Mouse (Mus musculus): ENCODE measurements around the gene Egln3. TPM values are rescaled to one million over a fixed set of nuclear protein-coding genes. Genes with fewer than 3 reads are reported as not detected.

Egln3 gene
- polyA plus RNA-seq (2015; fragmentation: Nextera tagmentation; extraction: Ambion mirVana), result 20.5 and 20.6 TPM in 2 replicates

DNA sequence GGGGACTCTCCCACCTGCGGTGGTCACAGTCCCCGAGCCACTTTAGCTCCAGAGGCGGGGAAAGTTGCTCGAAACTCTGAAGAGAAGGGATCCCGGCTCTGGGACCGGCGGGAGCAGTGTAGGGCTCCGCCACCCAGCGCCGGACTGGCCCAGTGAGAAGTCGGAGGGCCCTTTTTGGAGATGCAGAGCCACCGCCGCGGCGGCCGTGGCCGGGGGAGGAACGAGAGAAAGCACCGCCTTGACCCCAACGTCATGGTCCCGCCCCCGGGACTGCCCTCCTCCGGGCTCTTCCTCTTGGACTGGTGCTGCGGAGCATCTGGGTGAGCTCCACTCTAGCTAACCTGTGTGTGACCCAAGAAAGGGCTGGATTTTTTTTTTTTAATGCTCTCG lies at the start of gene Egln3:
Gene Egln3, minus strand, starts transcription at position 205 of the 390 bp plus-strand sequence.
- ATAC-seq (ENCODE audit: insufficient number of reproducible peaks, low FRiP score, low TSS enrichment, low read depth), result peak; percentile 86
- Histone ChIP-seq H3K9me3 (replicated peaks) (no peaks in the 10 kb centered on the region), H3K36me3 (no peaks in the 10 kb centered on the region), H3K27ac (replicated peaks) (peak within 1 kb of the TSS; percentile 51), H3K9ac (peak within 1 kb of the TSS; percentile 77), H3K4me1 (peaks cover 32% of the 10 kb centered on the region), H3K4me2 (replicated peaks) (peak within 1 kb of the TSS; percentile 97), H3K4me3 (replicated peaks) (peak within 1 kb of the TSS; percentile 66), H3K27me3 (no peaks in the 10 kb centered on the region)
- under 1% methylated on average over 25 of the region's 25 CpGs for WGBS

DNA sequence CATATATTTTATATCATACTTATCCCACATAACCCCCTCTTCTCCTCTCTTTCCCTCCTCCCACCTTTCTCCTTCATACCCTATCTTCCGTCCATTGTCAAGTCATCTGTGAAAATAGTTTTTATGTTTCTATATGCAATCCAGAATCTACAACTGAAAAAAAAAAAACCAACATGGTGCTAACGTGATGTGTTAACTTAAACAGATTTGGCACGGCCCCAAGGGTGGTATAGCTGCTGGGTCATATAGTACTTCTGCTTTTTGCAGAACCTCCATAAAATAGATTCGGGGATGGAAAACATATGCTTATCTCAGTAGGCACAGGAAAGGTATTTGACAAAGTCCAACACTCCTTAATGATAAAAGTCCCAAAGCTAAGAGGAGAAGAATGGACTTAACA lies 49.8 kb upstream of the Egln3 start:
- no peak for ATAC-seq (ENCODE audit: insufficient number of reproducible peaks, low FRiP score, low TSS enrichment, low read depth)
- Histone ChIP-seq H3K4me2 (replicated peaks) (no peak overlapping the region), H3K27ac (replicated peaks) (no peak overlapping the region), H3K4me1 (0 out of 2 replicates have a peak, but pooled peaks cover 5% of the 10 kb centered on the region), H3K36me3 (no peaks in the 10 kb centered on the region), H3K4me3 (replicated peaks) (no peak overlapping the region), H3K9ac (no peak overlapping the region), H3K9me3 (replicated peaks) (no peaks in the 10 kb centered on the region), H3K27me3 (no peaks in the 10 kb centered on the region)
- WGBS, result 83% methylated on average over 4 of the region's 4 CpGs

DNA sequence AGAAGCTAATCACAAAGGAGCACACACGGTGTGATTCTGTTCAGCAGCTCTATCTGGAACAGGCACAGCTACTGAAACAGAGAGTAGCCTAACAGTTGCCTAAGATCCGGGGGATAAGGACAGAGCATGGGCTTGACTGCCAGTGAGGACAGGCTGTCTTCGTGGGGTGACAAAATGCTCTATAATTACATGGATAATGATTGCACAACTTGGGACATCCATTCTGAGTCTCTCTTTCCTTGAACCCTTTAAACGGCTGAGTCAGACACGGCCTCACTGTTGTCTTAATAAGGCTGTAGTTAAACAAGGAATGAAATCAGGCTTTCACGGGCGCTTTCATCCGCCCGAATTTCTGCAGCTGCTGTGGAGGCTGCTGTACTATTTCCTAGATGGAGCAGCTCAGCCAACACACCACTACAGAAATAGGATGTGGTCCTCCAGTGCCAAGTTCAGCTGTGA lies 48.3 kb upstream of the Egln3 start:
- H3K9me3 ChIP-seq (replicated peaks), result no peaks in the 10 kb centered on the region
- 61% methylated on average over 9 of the region's 9 CpGs for WGBS
- no peak for ATAC-seq (ENCODE audit: insufficient number of reproducible peaks, low FRiP score, low TSS enrichment, low read depth)
- no peaks in the 10 kb centered on the region for H3K27me3 ChIP-seq
- H3K4me2 ChIP-seq (replicated peaks), result no peak overlapping the region
- 0 out of 2 replicates have a peak, but pooled peaks cover 5% of the 10 kb centered on the region for H3K4me1 ChIP-seq
- H3K27ac ChIP-seq (replicated peaks), result no peak overlapping the region
- no peaks in the 10 kb centered on the region for H3K36me3 ChIP-seq
- no peak overlapping the region for H3K9ac ChIP-seq
- no peak overlapping the region for H3K4me3 ChIP-seq (replicated peaks)

DNA sequence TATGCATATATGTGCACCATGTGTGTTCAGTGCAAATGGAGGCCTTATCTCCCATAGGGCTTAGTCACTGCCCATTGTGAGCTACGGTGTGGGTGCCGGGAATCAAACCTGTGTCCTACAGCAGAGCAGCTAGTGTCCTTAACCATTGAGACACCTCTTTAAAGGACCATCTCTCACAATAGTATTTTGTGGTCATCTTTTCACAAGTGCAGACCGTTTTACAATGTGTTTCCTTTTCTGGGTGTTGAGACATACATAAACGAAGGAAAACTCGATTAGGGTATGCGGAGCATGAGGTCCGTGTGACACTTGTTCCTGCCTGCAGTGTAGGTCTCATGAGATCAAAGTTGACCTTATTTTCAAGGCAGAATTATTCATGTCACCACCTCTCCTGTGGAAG lies 44.2 kb upstream of the Egln3 start:
- H3K9me3 ChIP-seq (replicated peaks), result no peaks in the 10 kb centered on the region
- H3K36me3 ChIP-seq, result no peaks in the 10 kb centered on the region
- H3K27me3 ChIP-seq, result no peaks in the 10 kb centered on the region
- no peak overlapping the region for H3K4me2 ChIP-seq (replicated peaks)
- H3K9ac ChIP-seq, result no peak overlapping the region
- 79% methylated on average over 7 of the region's 7 CpGs for WGBS
- no peak overlapping the region for H3K27ac ChIP-seq (replicated peaks)
- H3K4me1 ChIP-seq, result no peaks in the 10 kb centered on the region
- ATAC-seq (ENCODE audit: insufficient number of reproducible peaks, low FRiP score, low TSS enrichment, low read depth), result no peak
- no peak overlapping the region for H3K4me3 ChIP-seq (replicated peaks)

DNA sequence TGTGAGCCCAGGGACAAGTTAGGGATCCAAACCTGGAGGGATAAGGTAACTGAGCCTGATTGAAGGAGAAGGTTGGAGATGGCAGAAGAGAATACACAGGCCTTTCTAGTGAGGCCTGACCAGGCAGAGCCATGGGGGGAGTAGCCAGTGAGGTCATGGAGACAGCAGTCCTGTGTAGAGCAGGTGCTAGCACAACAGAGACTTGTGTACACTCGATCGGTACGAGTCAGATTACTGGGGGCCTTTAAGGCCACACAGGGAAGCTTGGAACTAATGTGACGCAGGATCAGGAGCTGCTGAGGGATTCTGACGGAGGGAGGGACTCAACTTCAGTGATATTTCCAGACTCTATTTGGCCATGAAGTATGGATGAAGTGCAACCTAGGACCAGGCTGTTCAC lies 39.5 kb upstream of the Egln3 start:
- Histone ChIP-seq H3K27ac (replicated peaks) (no peak overlapping the region), H3K4me2 (replicated peaks) (no peak overlapping the region), H3K27me3 (no peaks in the 10 kb centered on the region), H3K9ac (no peak overlapping the region), H3K9me3 (replicated peaks) (no peaks in the 10 kb centered on the region), H3K36me3 (no peaks in the 10 kb centered on the region), H3K4me3 (replicated peaks) (no peak overlapping the region), H3K4me1 (no peaks in the 10 kb centered on the region)
- WGBS, result 67% methylated on average over 5 of the region's 5 CpGs
- no peak for ATAC-seq (ENCODE audit: insufficient number of reproducible peaks, low FRiP score, low TSS enrichment, low read depth)

DNA sequence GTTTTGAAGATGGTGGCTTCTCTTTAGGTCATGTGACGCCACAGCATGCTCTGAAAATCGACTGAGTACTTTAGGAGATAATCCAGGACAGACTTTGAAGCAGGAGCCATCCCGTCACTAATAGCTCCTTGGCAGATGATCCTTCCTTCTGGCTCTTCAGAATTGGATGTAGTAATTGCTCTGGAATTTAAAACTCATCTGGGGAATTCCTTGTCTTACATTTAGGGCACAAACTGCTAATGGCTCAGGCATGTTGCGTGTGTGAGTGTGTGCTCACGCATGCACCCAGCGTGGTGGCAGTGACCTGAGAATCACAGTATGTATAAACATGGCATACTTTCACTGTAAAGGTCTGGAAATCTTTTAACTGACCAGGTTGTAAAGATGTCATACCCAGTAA lies 38.3 kb upstream of the Egln3 start:
- no peaks in the 10 kb centered on the region for H3K36me3 ChIP-seq
- H3K4me1 ChIP-seq, result no peaks in the 10 kb centered on the region
- no peaks in the 10 kb centered on the region for H3K9me3 ChIP-seq (replicated peaks)
- no peak for ATAC-seq (ENCODE audit: insufficient number of reproducible peaks, low FRiP score, low TSS enrichment, low read depth)
- no peak overlapping the region for H3K9ac ChIP-seq
- H3K4me3 ChIP-seq (replicated peaks), result no peak overlapping the region
- H3K27me3 ChIP-seq, result no peaks in the 10 kb centered on the region
- H3K4me2 ChIP-seq (replicated peaks), result no peak overlapping the region
- WGBS, result 46% methylated on average over 6 of the region's 6 CpGs
- H3K27ac ChIP-seq (replicated peaks), result no peak overlapping the region

DNA sequence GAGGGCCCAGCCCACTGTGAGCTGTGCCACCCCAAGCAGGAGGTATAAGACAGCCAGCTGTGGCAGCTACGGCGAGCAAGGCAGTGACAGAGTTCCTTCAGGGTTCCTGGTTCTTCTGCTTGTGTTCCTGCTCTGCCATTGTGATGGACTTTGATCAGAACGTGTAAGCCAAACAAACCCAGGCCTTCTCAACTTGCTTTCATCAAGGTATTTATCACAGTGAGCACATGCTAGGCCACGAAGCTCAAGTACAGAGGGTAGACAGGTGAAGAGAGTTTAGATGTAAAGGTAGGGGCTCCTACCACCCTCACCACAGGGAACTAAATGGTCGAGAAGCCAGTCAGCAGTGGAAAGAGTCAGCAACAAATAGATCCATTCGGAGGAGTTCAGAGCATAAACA lies 30.1 kb upstream of the Egln3 start:
- Histone ChIP-seq H3K36me3 (no peaks in the 10 kb centered on the region), H3K9me3 (replicated peaks) (no peaks in the 10 kb centered on the region), H3K9ac (no peak overlapping the region), H3K4me1 (no peaks in the 10 kb centered on the region; the same call in 1 of the 2 replicates), H3K4me3 (replicated peaks) (no peak overlapping the region), H3K27ac (replicated peaks) (no peak overlapping the region), H3K27me3 (no peaks in the 10 kb centered on the region), H3K4me2 (replicated peaks) (no peak overlapping the region)
- ATAC-seq (ENCODE audit: insufficient number of reproducible peaks, low FRiP score, low TSS enrichment, low read depth), result no peak
- 82% methylated on average over 6 of the region's 6 CpGs for WGBS

DNA sequence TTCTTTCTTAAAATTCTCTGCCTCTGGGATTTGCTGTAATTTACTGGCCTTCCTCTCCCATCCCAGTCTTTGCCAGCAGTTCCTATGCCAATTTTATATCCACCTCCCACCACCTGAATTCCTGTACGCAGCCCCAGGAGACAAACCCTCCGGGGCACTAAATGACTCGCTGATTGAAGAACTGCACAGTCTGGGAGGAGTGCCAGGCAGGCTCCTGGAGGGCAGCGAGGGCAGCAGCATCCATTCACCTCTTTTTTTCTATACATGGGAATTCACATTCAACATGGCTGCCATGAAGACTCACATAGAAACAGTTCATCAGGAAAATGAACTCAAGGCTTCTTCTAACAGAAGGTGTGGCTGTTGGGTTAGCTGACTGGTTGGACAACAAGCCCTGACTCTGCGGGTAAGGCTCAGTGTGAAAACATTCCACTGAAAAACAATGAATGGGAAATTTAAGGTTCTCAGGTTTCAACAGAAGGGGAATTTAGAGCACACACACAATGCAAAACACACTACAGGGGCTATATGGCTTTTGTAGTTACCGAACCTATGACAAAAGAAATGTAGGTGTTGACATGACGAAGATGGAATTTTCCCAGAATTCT lies 29.4 kb upstream of the Egln3 start:
- Histone ChIP-seq H3K36me3 (no peaks in the 10 kb centered on the region), H3K4me1 (no peaks in the 10 kb centered on the region; the same call in 1 of the 2 replicates), H3K27ac (replicated peaks) (no peak overlapping the region), H3K4me3 (replicated peaks) (no peak overlapping the region), H3K27me3 (no peaks in the 10 kb centered on the region), H3K9me3 (replicated peaks) (no peaks in the 10 kb centered on the region), H3K4me2 (replicated peaks) (no peak overlapping the region), H3K9ac (no peak overlapping the region)
- WGBS, result 48% methylated on average over 7 of the region's 7 CpGs
- ATAC-seq (ENCODE audit: insufficient number of reproducible peaks, low FRiP score, low TSS enrichment, low read depth), result no peak

DNA sequence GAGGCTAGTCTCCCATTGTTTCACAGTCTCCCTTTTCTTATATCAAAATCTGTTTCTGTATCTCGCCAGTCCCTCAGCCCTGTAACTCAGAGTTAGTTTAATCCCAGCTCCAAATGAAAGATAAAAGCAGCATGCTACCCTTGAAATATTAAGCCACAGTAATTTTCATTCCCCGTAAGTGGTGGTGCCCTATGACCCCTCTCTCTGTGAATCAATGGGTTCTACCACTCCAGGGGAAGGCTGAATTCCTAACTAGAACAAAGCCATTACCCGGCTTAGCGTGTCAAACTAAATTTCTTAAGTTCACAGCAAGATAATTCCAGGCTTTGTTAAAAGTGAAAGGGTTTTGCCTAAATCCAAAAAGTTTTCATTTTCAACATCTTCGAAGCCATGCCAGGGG lies 28.8 kb upstream of the Egln3 start:
- Histone ChIP-seq H3K36me3 (no peaks in the 10 kb centered on the region), H3K4me2 (replicated peaks) (no peak overlapping the region), H3K27me3 (no peaks in the 10 kb centered on the region), H3K4me1 (no peaks in the 10 kb centered on the region; the same call in 1 of the 2 replicates), H3K9me3 (replicated peaks) (no peaks in the 10 kb centered on the region), H3K27ac (replicated peaks) (no peak overlapping the region), H3K9ac (no peak overlapping the region), H3K4me3 (replicated peaks) (no peak overlapping the region)
- ATAC-seq (ENCODE audit: insufficient number of reproducible peaks, low FRiP score, low TSS enrichment, low read depth), result no peak
- WGBS, result 39% methylated on average over 5 of the region's 5 CpGs

DNA sequence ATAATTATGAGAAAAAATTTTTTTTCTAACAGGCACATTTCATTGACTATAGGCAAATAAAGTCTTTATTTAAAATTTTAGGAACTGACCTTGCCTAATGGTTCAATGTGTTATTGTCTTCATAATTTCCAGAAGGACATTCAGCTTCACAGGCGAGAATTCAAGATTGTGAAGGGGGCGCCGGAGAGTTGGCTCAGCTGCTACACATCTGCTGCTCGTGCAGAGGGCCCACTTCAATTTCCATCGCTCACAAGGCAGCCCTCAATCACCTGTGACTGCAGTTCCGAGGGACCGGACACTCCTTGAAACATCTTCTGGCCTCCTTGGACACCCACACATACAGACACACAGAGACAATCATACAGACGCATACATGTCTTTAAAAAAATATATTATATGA lies 23.9 kb upstream of the Egln3 start:
- Histone ChIP-seq H3K4me2 (replicated peaks) (no peak overlapping the region), H3K9ac (no peak overlapping the region), H3K9me3 (replicated peaks) (no peaks in the 10 kb centered on the region), H3K36me3 (no peaks in the 10 kb centered on the region), H3K4me3 (replicated peaks) (no peak overlapping the region), H3K27me3 (no peaks in the 10 kb centered on the region), H3K4me1 (no peaks in the 10 kb centered on the region), H3K27ac (replicated peaks) (no peak overlapping the region)
- no peak for ATAC-seq (ENCODE audit: insufficient number of reproducible peaks, low FRiP score, low TSS enrichment, low read depth)
- WGBS, result 73% methylated on average over 8 of the region's 8 CpGs

DNA sequence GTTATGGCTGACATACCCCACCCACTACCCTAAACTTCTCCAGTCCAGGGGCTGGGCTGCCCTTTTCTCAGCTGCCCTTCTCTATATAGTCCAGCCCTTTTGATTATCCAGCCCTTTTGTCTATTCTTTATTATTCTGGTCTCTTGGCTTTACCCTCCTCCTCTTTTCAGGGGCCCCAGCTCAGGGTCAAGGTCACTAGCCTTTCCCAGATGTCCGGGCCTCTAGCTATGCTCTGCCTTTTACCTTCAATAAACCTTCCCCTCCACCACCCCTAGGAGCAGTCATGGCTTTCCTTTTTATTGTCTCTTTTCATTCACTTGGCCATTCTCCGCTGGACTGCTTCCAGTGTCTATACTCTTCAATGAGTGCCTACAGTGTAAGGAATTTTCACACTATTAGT lies 22.7 kb upstream of the Egln3 start:
- Histone ChIP-seq H3K4me1 (no peaks in the 10 kb centered on the region), H3K36me3 (no peaks in the 10 kb centered on the region), H3K4me2 (replicated peaks) (no peak overlapping the region), H3K27me3 (no peaks in the 10 kb centered on the region), H3K27ac (replicated peaks) (no peak overlapping the region), H3K9ac (no peak overlapping the region), H3K9me3 (replicated peaks) (no peaks in the 10 kb centered on the region), H3K4me3 (replicated peaks) (no peak overlapping the region)
- WGBS, result 73% methylated on average over 2 of the region's 2 CpGs
- no peak for ATAC-seq (ENCODE audit: insufficient number of reproducible peaks, low FRiP score, low TSS enrichment, low read depth)

DNA sequence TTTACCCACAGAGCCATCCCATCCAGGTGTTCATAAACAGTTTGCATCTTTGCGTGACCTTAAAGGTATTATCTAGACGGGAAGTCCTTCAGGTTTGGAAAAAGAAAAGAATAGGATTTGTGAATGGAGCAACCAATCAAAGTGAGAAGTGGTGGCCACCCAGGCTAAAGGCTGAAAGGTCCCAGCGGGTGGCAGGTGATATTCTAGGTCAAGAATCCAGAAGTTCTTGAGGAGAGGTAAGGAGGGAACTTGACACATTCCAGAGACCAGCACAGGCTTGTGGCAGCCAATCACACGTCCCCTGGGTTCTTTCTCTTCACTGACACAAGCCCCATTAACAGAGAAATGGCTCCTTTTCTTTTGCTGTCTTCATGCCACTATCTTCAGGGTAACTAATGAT lies 21.9 kb upstream of the Egln3 start:
- WGBS, result 66% methylated on average over 4 of the region's 4 CpGs
- no peaks in the 10 kb centered on the region for H3K9me3 ChIP-seq (replicated peaks)
- peak overlapping the region; percentile 14; the same call in 1 of the 2 replicates for H3K27ac ChIP-seq (replicated peaks)
- no peaks in the 10 kb centered on the region for H3K27me3 ChIP-seq
- no peaks in the 10 kb centered on the region for H3K36me3 ChIP-seq
- no peaks in the 10 kb centered on the region for H3K4me1 ChIP-seq
- ATAC-seq (ENCODE audit: insufficient number of reproducible peaks, low FRiP score, low TSS enrichment, low read depth), result no peak
- H3K4me3 ChIP-seq (replicated peaks), result no peak overlapping the region
- H3K4me2 ChIP-seq (replicated peaks), result no peak overlapping the region
- no peak overlapping the region for H3K9ac ChIP-seq

Measured in embryonic facial prominence, embryonic 15.5 days (tissue).